Mouse (Mus musculus): ENCODE results near the gene Cdc42bpa.

- TF ChIP-seq CTCF (IDR thresholded peaks at IDR 0.05; ENCODE audit: low read depth) = no peak
- no peak for TF ChIP-seq EP300 (IDR thresholded peaks at IDR 0.05; ENCODE audit: low read depth)
These were observed 200.9 kb downstream of the Cdc42bpa start for GRCm38 (mm10) chr1:180161160-180161559.
